Mouse (Mus musculus): ENCODE measurements around the gene Mlec.

GRCm38 (mm10) chr5:115192828-115193195 lies 34.8 kb upstream of the Mlec start:
- TF ChIP-seq CTCF (IDR thresholded peaks at IDR 0.05; ENCODE audit: borderline replicate concordance, insufficient read depth, low read depth, low read length): no peak
- no peak for TF ChIP-seq POLR2A (IDR thresholded peaks at IDR 0.05; ENCODE audit: borderline replicate concordance, insufficient read depth, low read length)

All from cerebellum, adult 2 months (tissue).